Mouse (Mus musculus) intestine, embryonic 14.5 days (tissue): ENCODE results near the gene Axl. TPM values are rescaled to one million over a fixed set of nuclear protein-coding genes. Genes with fewer than 3 reads are reported as not detected.

Source experiments
- ATAC-seq: fragments of 200-750 bp; cut with Nextera tagmentation; replicated peaks from 2 replicates; pipeline ENCODE4 v1.8.0; 2017; ENCODE audit warnings: low read depth, moderate number of reproducible peaks, moderate TSS enrichment, moderate library complexity; ENCODE audit not compliant: low FRiP score, low TSS enrichment
- DNase-seq: peaks from one replicate; pipeline ENCODE4 v3.0.0-alpha.2; 2018; ENCODE audit warnings: low spot score
- H3K27ac ChIP-seq: fragments of 300-500 bp; sonication (generic); 2 replicates; pipeline ENCODE4 v1.5.1; 2014; ENCODE audit warnings: low read depth, mild to moderate bottlenecking, control low read depth
- H3K27me3 ChIP-seq: fragments of 300-500 bp; sonication (generic); replicated peaks from 2 replicates; pipeline ENCODE4 v1.6.1; 2014; ENCODE audit warnings: low read length, control low read depth; ENCODE audit not compliant: control insufficient read depth, insufficient read depth
- H3K36me3 ChIP-seq: fragments of 300-500 bp; sonication (generic); 2 replicates; pipeline ENCODE4 v1.6.1; 2014; ENCODE audit warnings: low read length, control low read depth; ENCODE audit not compliant: control insufficient read depth, insufficient read depth
- H3K4me1 ChIP-seq: fragments of 300-500 bp; sonication (generic); replicated peaks from 2 replicates; pipeline ENCODE4 v1.6.1; 2014; ENCODE audit warnings: low read length, control low read depth, mixed read lengths; ENCODE audit not compliant: control insufficient read depth, insufficient read depth
- H3K4me2 ChIP-seq: fragments of 300-500 bp; sonication (generic); 2 replicates; pipeline ENCODE4 v1.6.1; 2014; ENCODE audit warnings: low read length
- H3K4me3 ChIP-seq: fragments of 300-500 bp; sonication (generic); 2 replicates; pipeline ENCODE4 v1.5.1; 2014; ENCODE audit warnings: low read depth, low read length, control low read depth, mixed read lengths
- H3K9ac ChIP-seq: fragments of 300-500 bp; sonication (generic); 2 replicates; pipeline ENCODE4 v1.6.1; 2014; ENCODE audit warnings: mild to moderate bottlenecking, low read length
- H3K9me3 ChIP-seq: fragments of 300-500 bp; sonication (generic); 2 replicates; pipeline ENCODE4 v1.6.1; 2016; ENCODE audit warnings: low read length, control low read depth; ENCODE audit not compliant: control insufficient read depth
- WGBS: fragments of 180-500 bp; shearing (Covaris S2); extraction: QIAGEN DNeasy Blood & Tissue Kit; methylation state at CpG from one replicate; pipeline ENCODE4 v1.1.7; 2014; 5-methylcytosine and 5-hydroxymethylcytosine counted together
- polyA plus RNA-seq: library from polyadenylated mRNA; unstranded; fragments of >200 nt; fragmentation: Nextera tagmentation; extraction: Ambion mirVana; gene quantifications from 2 replicates; pipeline ENCODE4 v1.2.1, GENCODE M21; 2014

Gene Axl
- polyA plus RNA-seq, 1 experiment from 2014 or later = 71.1 TPM

GRCm38 (mm10) chr7:25718788-25719417 is 69.6 kb downstream of the Axl start, which contains the start of gene Ccdc97:
Gene Ccdc97, minus strand, starts transcription at chr7:25719088.
- H3K4me3 ChIP-seq = peak within 1 kb of the TSS; percentile 63
- H3K9ac ChIP-seq = peak within 1 kb of the TSS; percentile 69
- H3K27me3 ChIP-seq = no peaks in the 10 kb centered on the region
- H3K9me3 ChIP-seq = no peaks in the 10 kb centered on the region
- H3K4me1 ChIP-seq = peaks cover 15% of the 10 kb centered on the region
- H3K4me2 ChIP-seq = peak within 1 kb of the TSS; percentile 84
- peak; percentile 79 for ATAC-seq
- WGBS = 5% methylated on average over 32 of the region's 32 CpGs
- peak within 1 kb of the TSS; percentile 69 for H3K27ac ChIP-seq
- peak; percentile 96 for DNase-seq
- H3K36me3 ChIP-seq = peaks cover 60% of the 10 kb centered on the region

DNA sequence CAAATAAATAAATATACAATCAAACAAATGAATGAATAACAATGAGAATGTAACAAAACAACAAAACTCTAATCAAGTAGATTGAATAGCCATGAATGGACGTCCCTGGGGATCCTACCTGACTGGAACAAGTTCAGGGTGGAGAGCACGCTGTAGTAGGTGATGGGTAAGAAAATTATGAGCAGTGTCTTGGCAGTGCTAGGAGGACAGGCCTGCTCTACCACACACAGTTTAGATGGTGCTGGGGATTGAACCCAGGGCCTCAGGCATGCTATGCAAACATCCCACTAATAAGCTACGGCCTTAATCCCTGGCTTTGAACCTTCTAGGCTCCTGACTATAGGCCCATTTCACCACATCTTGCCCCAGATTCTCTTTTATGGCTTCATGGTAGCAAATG is 71.0 kb downstream of the Axl start:
- DNase-seq = no peak
- Histone ChIP-seq H3K9me3 (no peaks in the 10 kb centered on the region), H3K4me2 (peak overlapping the region; percentile 84), H3K27me3 (no peaks in the 10 kb centered on the region), H3K4me1 (peaks cover 15% of the 10 kb centered on the region), H3K27ac (no peak overlapping the region), H3K36me3 (peaks cover 60% of the 10 kb centered on the region), H3K9ac (no peak overlapping the region), H3K4me3 (no peak overlapping the region)
- no peak for ATAC-seq
- 81% methylated on average over 3 of the region's 3 CpGs for WGBS

GRCm38 (mm10) chr7:25715731-25716271 is 72.7 kb downstream of the Axl start:
- Histone ChIP-seq H3K27ac (no peak overlapping the region), H3K4me2 (no peak overlapping the region), H3K27me3 (no peaks in the 10 kb centered on the region), H3K9me3 (no peaks in the 10 kb centered on the region), H3K4me3 (no peak overlapping the region), H3K9ac (no peak overlapping the region), H3K4me1 (peaks cover 30% of the 10 kb centered on the region), H3K36me3 (peaks cover 51% of the 10 kb centered on the region)
- 95% methylated on average over 22 of the region's 22 CpGs for WGBS
- ATAC-seq (no peak), DNase-seq (no peak)

- H3K9me3 ChIP-seq = no peaks in the 10 kb centered on the region
- ATAC-seq = no peak
- no peak overlapping the region for H3K4me2 ChIP-seq
- H3K27ac ChIP-seq = no peak overlapping the region
- no peak overlapping the region for H3K9ac ChIP-seq
- peaks cover 46% of the 10 kb centered on the region for H3K36me3 ChIP-seq
- H3K4me3 ChIP-seq = no peak overlapping the region
- no peaks in the 10 kb centered on the region for H3K27me3 ChIP-seq
- H3K4me1 ChIP-seq = peaks cover 36% of the 10 kb centered on the region
- no peak for DNase-seq
- 91% methylated on average over 8 of the region's 8 CpGs for WGBS
Observed at GRCm38 (mm10) chr7:25714581-25714980, 73.9 kb downstream of the Axl start.

DNA sequence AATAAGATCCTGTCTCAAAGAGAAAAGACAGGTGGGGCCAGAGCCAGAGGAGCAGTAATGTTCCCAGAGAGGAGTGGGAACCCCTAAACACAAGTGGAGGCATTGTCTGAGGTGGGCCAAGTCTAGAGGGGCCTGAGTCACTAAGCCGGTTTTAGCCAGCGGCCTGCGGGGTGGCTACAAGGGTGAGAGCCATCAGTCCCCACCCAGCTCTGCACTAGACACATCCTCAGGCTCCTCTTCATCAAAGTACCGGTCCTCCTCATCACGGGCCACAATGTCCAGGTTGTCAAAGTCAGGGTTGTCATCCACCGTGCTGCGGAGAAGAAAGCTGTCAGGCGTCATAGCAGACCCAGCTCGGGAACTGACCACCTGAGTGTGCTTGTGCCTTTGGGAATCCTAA is 75.7 kb downstream of the Axl start:
- no peak overlapping the region for H3K4me3 ChIP-seq
- H3K27me3 ChIP-seq = no peaks in the 10 kb centered on the region
- no peak for DNase-seq
- WGBS = 85% methylated on average over 9 of the region's 9 CpGs
- H3K9me3 ChIP-seq = no peaks in the 10 kb centered on the region
- no peak for ATAC-seq
- H3K27ac ChIP-seq = no peak overlapping the region
- no peak overlapping the region for H3K4me2 ChIP-seq
- H3K36me3 ChIP-seq = peaks cover 46% of the 10 kb centered on the region
- no peak overlapping the region for H3K9ac ChIP-seq
- H3K4me1 ChIP-seq = peaks cover 29% of the 10 kb centered on the region

GRCm38 (mm10) chr7:25711731-25712197 is 76.7 kb downstream of the Axl start:
- WGBS = 16% methylated on average over 7 of the region's 7 CpGs
- DNase-seq = no peak
- Histone ChIP-seq H3K4me2 (no peak overlapping the region), H3K4me1 (peaks cover 36% of the 10 kb centered on the region), H3K36me3 (peaks cover 46% of the 10 kb centered on the region), H3K9me3 (no peaks in the 10 kb centered on the region), H3K27me3 (no peaks in the 10 kb centered on the region), H3K4me3 (no peak overlapping the region), H3K27ac (peak overlapping the region; percentile 38; the same call in 1 of the 2 replicates), H3K9ac (no peak overlapping the region)
- ATAC-seq = peak; percentile 38; the same call in 1 of the 2 replicates

DNA sequence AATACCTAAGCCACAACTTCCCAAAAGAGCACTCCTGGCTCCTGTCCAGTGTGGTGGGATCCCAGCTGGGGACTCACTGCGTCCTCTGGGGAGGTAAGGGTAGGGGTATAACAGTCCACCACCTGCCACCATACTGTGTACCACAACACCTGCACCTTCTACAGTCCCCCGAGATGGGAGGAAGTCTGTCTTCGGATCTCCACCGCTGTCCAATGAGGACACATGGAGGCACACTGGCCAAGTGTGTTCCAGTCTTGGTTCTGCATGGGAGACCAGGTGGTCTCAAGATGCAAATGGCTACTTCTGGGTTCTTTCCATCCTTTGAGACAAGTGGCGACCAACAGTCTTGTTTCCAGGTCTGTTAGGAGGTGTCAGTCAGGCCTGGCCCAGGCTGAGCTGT is 77.3 kb downstream of the Axl start:
- peaks cover 40% of the 10 kb centered on the region for H3K4me1 ChIP-seq
- WGBS = 58% methylated on average over 5 of the region's 5 CpGs
- no peak for ATAC-seq

GRCm38 (mm10) chr7:25710519-25711130 is 77.9 kb downstream of the Axl start:
- Histone ChIP-seq H3K4me3 (no peak overlapping the region), H3K9ac (peak overlapping the region; percentile 27; the same call in 1 of the 2 replicates), H3K36me3 (peaks cover 36% of the 10 kb centered on the region), H3K27ac (no peak overlapping the region), H3K27me3 (no peaks in the 10 kb centered on the region), H3K4me1 (peaks cover 45% of the 10 kb centered on the region), H3K4me2 (peak overlapping the region; percentile 18; the same call in 1 of the 2 replicates), H3K9me3 (no peaks in the 10 kb centered on the region)
- ATAC-seq (peak; percentile 40), DNase-seq (no peak)
- WGBS = 9% methylated on average over 7 of the region's 7 CpGs

More for the DNA sequence above, 77.3 kb downstream of the Axl start:
- Histone ChIP-seq H3K9me3 (no peaks in the 10 kb centered on the region), H3K9ac (no peak overlapping the region), H3K36me3 (peaks cover 42% of the 10 kb centered on the region), H3K4me2 (no peak overlapping the region), H3K27me3 (no peaks in the 10 kb centered on the region), H3K4me3 (no peak overlapping the region), H3K27ac (0 out of 2 replicates have a peak overlapping the region, but pooled peaks have one; percentile 38)
- DNase-seq = no peak
